Mouse (Mus musculus) kidney, postnatal 14 days (tissue): ENCODE data around the gene Mymk.

Experiments used
- DNase-seq: peaks from one replicate; pipeline ENCODE4 v3.0.0; 2022; ENCODE audit warnings: mixed read lengths

Mymk gene

GRCm38 (mm10) chr2:27078312-27078711, 6.3 kb upstream of the Mymk start:
- no peak for DNase-seq

GRCm38 (mm10) chr2:27077655-27078244, 5.8 kb upstream of the Mymk start:
- peak; percentile 26 for DNase-seq

DNA sequence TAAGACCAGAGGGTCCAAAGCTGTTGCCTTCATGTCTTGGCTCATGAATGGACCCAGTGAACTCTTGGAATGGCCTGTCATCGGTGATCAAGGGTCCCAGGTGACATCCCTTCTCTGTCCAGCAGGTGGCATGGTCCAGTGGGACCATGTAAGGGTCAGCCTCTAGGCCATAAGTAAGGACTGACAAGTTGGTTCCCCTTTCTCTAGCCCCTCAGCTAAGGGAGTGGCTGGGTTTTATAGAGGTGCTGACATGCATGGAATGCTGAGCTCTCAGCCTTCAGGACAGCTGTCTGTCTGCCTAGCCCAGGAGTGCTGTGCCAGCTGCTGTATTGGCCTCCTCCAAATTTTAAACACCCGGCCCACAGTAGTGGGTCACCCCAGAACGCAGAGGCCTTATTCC, 3.5 kb upstream of the Mymk start:
- DNase-seq: peak; percentile 71

DNA sequence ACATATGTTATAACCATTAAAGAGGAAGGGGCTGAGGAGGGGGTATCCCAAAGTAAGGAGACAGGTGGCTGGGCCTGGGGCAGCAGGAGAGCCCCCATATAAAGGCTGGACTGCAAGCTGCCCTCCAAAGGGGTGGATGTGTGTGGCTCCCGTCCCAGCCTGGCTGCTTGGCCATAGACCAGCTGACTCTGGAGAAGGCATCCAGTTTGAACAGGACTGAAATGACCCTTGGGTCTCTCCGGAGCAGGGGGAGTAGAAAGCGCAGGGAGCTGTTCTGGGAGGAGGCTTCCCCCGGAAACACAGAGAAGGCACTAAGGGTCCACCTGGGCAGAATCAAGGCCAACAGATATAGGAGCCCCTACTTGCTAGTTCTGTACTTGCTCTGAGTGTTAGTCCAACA, 2.8 kb upstream of the Mymk start:
- DNase-seq: peak; percentile 80

- no peak for DNase-seq
Measured at GRCm38 (mm10) chr2:27073407-27073806, 1.4 kb upstream of the Mymk start.

- DNase-seq: peak; percentile 87
Measured at GRCm38 (mm10) chr2:27071137-27071536, 842 bp downstream of the Mymk start.

DNA sequence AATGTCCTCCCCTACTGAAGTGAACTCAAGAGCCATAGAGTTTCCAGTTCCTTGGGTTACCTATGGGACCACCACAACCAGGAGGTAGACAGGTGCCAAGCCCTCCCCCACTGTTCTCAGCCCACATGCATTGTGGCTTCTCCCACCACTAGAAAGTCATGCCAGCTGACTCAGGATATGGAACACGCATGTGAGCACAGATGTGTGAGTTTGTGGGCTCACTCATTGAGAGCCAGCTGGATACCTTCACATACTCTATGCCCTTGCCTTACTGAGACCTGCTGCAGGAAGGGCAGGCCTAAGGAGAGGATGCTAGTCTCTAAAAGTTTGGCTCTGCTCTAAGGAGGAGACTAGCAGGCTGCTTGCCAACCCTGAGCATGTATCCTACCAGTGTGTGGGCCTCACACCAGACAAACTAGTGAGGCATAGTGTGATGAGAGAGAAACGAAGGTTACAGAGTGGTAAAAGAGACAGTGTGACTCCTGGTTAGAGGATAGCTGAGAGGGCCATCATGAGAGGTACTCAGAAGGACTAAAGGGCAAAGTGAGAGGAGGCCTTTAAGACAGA, 1.6 kb downstream of the Mymk start:
- DNase-seq: no peak

DNA sequence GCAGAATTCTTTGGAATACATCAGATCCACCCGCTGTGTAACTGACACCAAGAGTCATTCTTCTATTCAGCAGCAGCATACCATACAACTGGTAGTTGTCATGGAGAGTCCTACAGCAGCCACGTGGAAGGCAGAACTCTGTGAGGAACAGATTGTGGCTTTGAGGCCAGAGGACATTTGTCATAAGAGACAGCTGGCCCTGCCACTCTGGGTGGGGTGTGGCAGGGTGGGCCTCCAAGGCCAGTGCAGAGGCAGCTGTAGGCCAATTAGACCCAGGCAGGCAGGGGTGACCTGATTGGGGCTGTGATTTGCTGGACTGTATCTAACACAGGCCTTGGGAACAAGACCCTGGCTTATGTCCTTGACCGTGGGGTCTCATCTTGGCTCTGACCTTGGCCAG, 2.3 kb downstream of the Mymk start:
- no peak for DNase-seq

- DNase-seq: no peak
Measured at GRCm38 (mm10) chr2:27067996-27068395, 4.0 kb downstream of the Mymk start.

- no peak for DNase-seq
Measured at GRCm38 (mm10) chr2:27067124-27067523, 4.9 kb downstream of the Mymk start.

DNA sequence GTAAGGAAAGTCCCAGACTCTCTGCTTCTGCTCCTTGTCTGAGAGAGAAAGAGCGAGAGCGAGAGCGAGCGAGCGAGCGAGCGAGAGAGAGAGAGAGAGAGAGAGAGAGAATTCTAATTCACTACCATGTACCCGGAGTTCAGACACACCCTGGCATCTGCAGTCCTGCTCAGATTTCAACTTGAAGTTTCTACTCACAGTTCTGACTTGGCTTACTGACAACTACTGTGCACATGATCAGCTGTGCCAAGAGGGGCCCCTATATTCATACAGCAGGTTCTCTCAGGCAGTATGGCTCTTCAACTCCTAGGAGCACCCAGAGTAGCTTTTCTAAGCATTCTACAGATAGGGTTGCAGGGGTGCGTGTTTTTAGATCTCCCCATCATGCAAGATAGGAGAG, 12.8 kb downstream of the Mymk start:
- no peak for DNase-seq

- DNase-seq: no peak
Measured at GRCm38 (mm10) chr2:27058751-27059150, 13.2 kb downstream of the Mymk start.

DNA sequence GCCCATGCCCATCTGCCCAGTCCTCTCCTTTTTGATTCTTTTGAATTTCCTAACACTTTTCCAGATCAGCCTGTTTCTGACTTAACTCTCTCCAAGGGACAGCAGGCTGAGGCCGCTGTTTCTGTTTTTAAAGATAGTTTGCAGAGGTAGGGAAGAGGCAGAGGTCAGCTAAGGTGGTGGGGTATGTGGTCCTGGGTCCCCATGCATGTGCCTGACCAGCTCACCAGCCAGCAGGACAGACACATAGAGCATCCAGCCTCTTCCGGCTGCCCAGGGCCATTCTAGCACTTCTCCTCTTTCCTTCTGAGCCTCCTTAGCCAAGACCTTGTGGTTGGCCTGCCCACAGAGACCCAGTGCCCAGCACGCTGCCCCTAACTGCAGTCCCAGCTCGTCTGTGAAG, 13.7 kb downstream of the Mymk start:
- no peak for DNase-seq

DNA sequence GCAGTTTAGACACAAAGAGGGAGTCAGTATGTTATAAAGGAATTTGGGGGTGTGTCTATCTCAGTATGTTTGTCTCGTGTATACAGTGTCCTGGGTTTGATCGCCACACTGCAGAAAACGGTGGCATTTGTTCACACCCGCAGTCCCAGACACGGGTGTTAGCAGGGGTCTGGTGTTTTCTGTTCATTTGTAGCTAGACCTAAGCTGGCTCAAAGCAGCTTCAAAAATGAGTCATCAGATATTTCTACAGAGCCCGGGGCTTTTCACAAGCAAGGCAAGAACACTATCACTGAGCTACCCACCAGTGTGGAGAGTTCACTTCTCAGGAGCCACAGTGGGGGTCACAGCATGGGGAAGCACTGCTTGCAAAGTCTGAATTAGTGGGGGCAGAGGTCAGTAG, 22.6 kb downstream of the Mymk start:
- no peak for DNase-seq

- peak; percentile 88 for DNase-seq
Measured at GRCm38 (mm10) chr2:27045979-27046770, 25.8 kb downstream of the Mymk start.

DNA sequence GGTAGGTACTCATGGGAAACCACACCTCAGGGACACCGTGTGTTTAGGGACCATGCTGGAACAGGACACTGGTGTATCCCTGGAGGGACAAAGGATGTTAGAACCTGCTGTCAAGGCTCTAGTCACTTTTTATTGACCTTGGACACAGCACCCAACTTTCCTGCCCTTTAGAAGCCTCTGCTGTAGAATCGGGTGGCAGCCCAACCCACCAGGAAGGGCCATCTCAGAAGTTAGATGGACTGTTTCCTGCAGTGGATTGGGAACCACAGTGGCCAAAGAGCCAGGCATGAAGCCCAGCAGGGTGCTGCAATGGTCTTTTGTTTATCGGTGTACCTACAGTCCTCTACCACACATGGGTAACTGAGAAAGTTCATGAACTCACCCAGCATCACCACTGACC, 27.3 kb downstream of the Mymk start:
- DNase-seq: no peak

- DNase-seq: no peak
Measured at GRCm38 (mm10) chr2:27044166-27044565, 27.8 kb downstream of the Mymk start.

GRCm38 (mm10) chr2:27043461-27043860, 28.5 kb downstream of the Mymk start:
- peak; percentile 89 for DNase-seq

DNA sequence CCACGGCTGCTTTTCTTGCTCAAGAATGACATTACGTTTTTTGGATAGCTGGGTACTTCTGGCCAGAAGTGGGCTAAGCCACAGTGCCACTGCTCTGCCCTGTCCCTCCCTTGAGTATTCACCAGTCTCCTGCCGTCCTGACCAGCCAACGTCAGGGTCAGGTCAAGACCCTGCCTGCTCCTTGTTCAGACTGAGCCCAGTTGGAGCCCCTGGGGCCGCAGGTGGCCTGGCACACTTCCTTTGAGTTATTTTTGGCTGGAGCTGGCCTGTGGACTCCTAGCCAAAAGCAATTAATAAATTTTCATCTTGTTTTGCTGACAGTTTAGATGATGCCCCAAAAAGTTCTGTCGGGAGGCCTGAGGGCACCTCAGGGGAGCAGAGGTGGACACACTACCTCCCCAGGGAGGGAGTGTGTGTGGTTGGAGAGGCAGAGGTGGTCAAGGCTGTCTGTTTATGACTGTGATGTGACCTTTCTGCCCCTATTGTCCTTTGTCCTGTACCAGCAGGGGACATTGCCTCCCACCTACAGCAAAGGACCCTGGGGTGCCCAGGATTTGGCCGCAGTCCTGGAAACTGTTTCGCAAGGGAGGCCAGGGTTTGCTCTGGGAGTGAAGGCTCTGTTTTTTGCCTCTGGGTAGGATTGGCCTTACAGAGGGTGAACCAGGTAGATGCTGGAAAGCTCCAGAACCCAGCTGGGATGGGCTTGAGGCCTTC, 29.7 kb downstream of the Mymk start:
- peak; percentile 80 for DNase-seq

DNA sequence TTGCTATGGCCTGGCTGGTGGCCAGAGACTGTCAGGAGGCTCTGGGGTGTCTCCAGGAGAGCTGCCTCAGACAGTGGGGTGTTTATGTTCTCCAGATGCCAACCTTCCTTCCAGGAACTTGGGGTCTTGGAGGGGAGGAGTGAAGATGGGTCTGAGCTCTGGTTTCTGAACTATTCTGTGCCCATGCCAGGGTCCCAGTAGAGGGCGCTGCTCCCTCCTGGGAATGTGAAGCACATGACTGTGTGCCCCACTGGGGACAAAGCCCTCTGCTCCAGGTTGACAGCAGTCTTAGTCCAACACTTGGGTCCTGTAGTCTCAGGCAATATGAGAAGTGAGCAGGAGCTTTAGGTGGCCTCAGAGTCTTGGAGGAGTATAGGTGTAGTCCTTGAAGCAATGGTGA, 32.7 kb downstream of the Mymk start:
- DNase-seq: peak; percentile 53

GRCm38 (mm10) chr2:27038596-27038995, 33.4 kb downstream of the Mymk start:
- DNase-seq: peak; percentile 86

- no peak for DNase-seq
Measured at GRCm38 (mm10) chr2:27037008-27037407, 35.0 kb downstream of the Mymk start.

- no peak for DNase-seq
Measured at GRCm38 (mm10) chr2:27036003-27036402, 36.0 kb downstream of the Mymk start.

GRCm38 (mm10) chr2:27032361-27032760, 39.6 kb downstream of the Mymk start:
- DNase-seq: no peak
